8 mouse cellular contexts compared by ENCODE assay signal in genomic region chr3:107333381-107334201, GRCm38 (mm10). TPM values are rescaled to one million over a fixed set of nuclear protein-coding genes. Genes with fewer than 3 reads are reported as not detected.
DNase-seq lines count a peak whose midpoint lies in the region; ATAC-seq and TF ChIP-seq lines count a peak whose summit lies in the region.

Gene Rbm15, minus strand, starts transcription at chr3:107333673.

- peak within 1 kb of the TSS; percentile 76 for H3K4me3 ChIP-seq in forebrain, embryonic 10.5 days
- peak within 1 kb of the TSS; percentile 86 for H3K4me3 ChIP-seq in heart, embryonic 15.5 days
- peak within 1 kb of the TSS; percentile 93 to 97 for H3K4me3 ChIP-seq in liver, embryonic 14.5 days (ENCODE audit: insufficient read depth in 1 of 2, low read depth in 2 of 2, low read length in 2 of 2)
- H3K4me3 ChIP-seq in neural tube, embryonic 11.5 days (ENCODE audit: low read depth, low read length) = peak within 1 kb of the TSS; percentile 96
- H3K4me3 ChIP-seq in stomach, postnatal 0 days (ENCODE audit: low read depth, low read length) = peak within 1 kb of the TSS; percentile 97

- peaks cover 44% of the 10 kb centered on the region for H3K4me1 ChIP-seq in forebrain, embryonic 10.5 days
- H3K4me1 ChIP-seq in heart, embryonic 15.5 days (replicated peaks) = peaks cover 21% of the 10 kb centered on the region
- H3K4me1 ChIP-seq in liver, embryonic 14.5 days (replicated peaks; ENCODE audit: control insufficient read depth in 2 of 2, insufficient read depth in 2 of 2, low read length in 1 of 2) = peaks cover 18 to 19% of the 10 kb centered on the region in 2 experiments
- peaks cover 22% of the 10 kb centered on the region for H3K4me1 ChIP-seq in neural tube, embryonic 11.5 days (ENCODE audit: control insufficient read depth, insufficient read depth, low read length)
- H3K4me1 ChIP-seq in stomach, postnatal 0 days (replicated peaks; ENCODE audit: control insufficient read depth, insufficient read depth) = peaks cover 8% of the 10 kb centered on the region

- H3K27me3 ChIP-seq in forebrain, embryonic 10.5 days (ENCODE audit: poor library complexity, severe bottlenecking) = no peaks in the 10 kb centered on the region
- no peaks in the 10 kb centered on the region for H3K27me3 ChIP-seq in heart, embryonic 15.5 days
- no peaks in the 10 kb centered on the region for H3K27me3 ChIP-seq in liver, embryonic 14.5 days (ENCODE audit: control insufficient read depth, insufficient read depth, low read length)
- no peaks in the 10 kb centered on the region for H3K27me3 ChIP-seq in neural tube, embryonic 11.5 days (ENCODE audit: control insufficient read depth, insufficient read depth, low read length)
- no peaks in the 10 kb centered on the region for H3K27me3 ChIP-seq in stomach, postnatal 0 days (ENCODE audit: control insufficient read depth, insufficient read depth, low read length)

- peak within 1 kb of the TSS; percentile 92 for H3K9ac ChIP-seq in heart, embryonic 15.5 days
- peak within 1 kb of the TSS; percentile 93 for H3K9ac ChIP-seq in liver, embryonic 14.5 days (replicated peaks)
- H3K9ac ChIP-seq in neural tube, embryonic 11.5 days (ENCODE audit: low read length) = peak within 1 kb of the TSS; percentile 94
- H3K9ac ChIP-seq in stomach, postnatal 0 days (ENCODE audit: low read length) = peak within 1 kb of the TSS; percentile 90

- no peaks in the 10 kb centered on the region for H3K9me3 ChIP-seq in forebrain, embryonic 10.5 days
- H3K9me3 ChIP-seq in heart, embryonic 15.5 days (replicated peaks) = no peaks in the 10 kb centered on the region
- no peaks in the 10 kb centered on the region for H3K9me3 ChIP-seq in liver, embryonic 14.5 days (ENCODE audit: control insufficient read depth, low read length)
- no peaks in the 10 kb centered on the region for H3K9me3 ChIP-seq in neural tube, embryonic 11.5 days (ENCODE audit: control insufficient read depth, low read length)
- H3K9me3 ChIP-seq in stomach, postnatal 0 days (ENCODE audit: control insufficient read depth, low read length) = no peaks in the 10 kb centered on the region

- peaks cover 35% of the 10 kb centered on the region for H3K36me3 ChIP-seq in forebrain, embryonic 10.5 days (replicated peaks)
- peaks cover 14% of the 10 kb centered on the region for H3K36me3 ChIP-seq in heart, embryonic 15.5 days
- H3K36me3 ChIP-seq in liver, embryonic 14.5 days (replicated peaks; ENCODE audit: control insufficient read depth, insufficient read depth, low read depth) = peaks cover 24% of the 10 kb centered on the region
- H3K36me3 ChIP-seq in neural tube, embryonic 11.5 days (ENCODE audit: control insufficient read depth, insufficient read depth, low read length) = peaks cover 6% of the 10 kb centered on the region; the same call in 1 of the 2 replicates
- 0 out of 2 replicates have a peak, but pooled peaks cover 3% of the 10 kb centered on the region for H3K36me3 ChIP-seq in stomach, postnatal 0 days (ENCODE audit: control insufficient read depth, insufficient read depth, low read length)

- H3K27ac ChIP-seq in forebrain, embryonic 10.5 days = peak within 1 kb of the TSS; percentile 96
- H3K27ac ChIP-seq in heart, embryonic 15.5 days = peak within 1 kb of the TSS; percentile 97
- H3K27ac ChIP-seq in liver, embryonic 14.5 days = peak within 1 kb of the TSS; percentile 94
- peak within 1 kb of the TSS; percentile 89 for H3K27ac ChIP-seq in neural tube, embryonic 11.5 days (ENCODE audit: low read depth, low read length)
- peak within 1 kb of the TSS; percentile 97 for H3K27ac ChIP-seq in stomach, postnatal 0 days (replicated peaks)

- DNase-seq in CD8-positive naive resting alpha-beta T cell, adult 2 months (ENCODE audit: low read depth in 2 of 2, low spot score in 2 of 2) = peak; percentile 93 to 94
- peak; percentile 99 for DNase-seq in c-Kit-positive CD71-negative TER-119-negative erythroid progenitor cells, embryonic 14.5 days (ENCODE audit: low read depth)
- peak; percentile 95 for DNase-seq in forebrain, embryonic 10.5 days (ENCODE audit: extremely low spot score, low spot score)
- DNase-seq in kidney, postnatal 25 days = peak; percentile 98 to 99
- peak; percentile 99 for DNase-seq in liver, embryonic 14.5 days (ENCODE audit: low read depth in 3 of 3, low spot score in 3 of 3)
- peak; percentile 95 for DNase-seq in neural tube, embryonic 11.5 days (ENCODE audit: low spot score)
- DNase-seq in stomach, postnatal 0 days (ENCODE audit: low spot score) = peak; percentile 94

- under 1% methylated on average over 62 of the region's 62 CpGs for WGBS in forebrain, embryonic 10.5 days
- WGBS in heart, embryonic 15.5 days = under 1% methylated on average over 62 of the region's 62 CpGs
- WGBS in liver, embryonic 14.5 days (ENCODE audit: insufficient replicate concordance) = under 1% methylated on average over 62 of the region's 62 CpGs
- under 1% methylated on average over 62 of the region's 62 CpGs for WGBS in neural tube, embryonic 11.5 days
- under 1% methylated on average over 62 of the region's 62 CpGs for WGBS in stomach, postnatal 0 days

- TF ChIP-seq EP300 in liver, embryonic 14.5 days (IDR thresholded peaks at IDR 0.05; ENCODE audit: low read depth) = peak; percentile 69
- TF ChIP-seq EP300 in stomach, postnatal 0 days (optimal IDR thresholded peaks at IDR 0.05) = peak; percentile 98

- TF ChIP-seq CTCF in liver, embryonic 14.5 days (IDR thresholded peaks at IDR 0.05; ENCODE audit: low read depth) = 0 out of 2 replicates have a peak, but pooled peaks have one; percentile 32
- peak; percentile 44 for TF ChIP-seq CTCF in stomach, postnatal 0 days (IDR thresholded peaks at IDR 0.05; ENCODE audit: low read depth)

- ATAC-seq in heart, embryonic 15.5 days (replicated peaks; ENCODE audit: insufficient number of reproducible peaks, insufficient read depth, low FRiP score, low read depth) = peak; percentile 89
- ATAC-seq in liver, embryonic 14.5 days (ENCODE audit: insufficient read depth) = peak; percentile 87
- ATAC-seq in neural tube, embryonic 11.5 days (ENCODE audit: insufficient read depth, low FRiP score, low TSS enrichment) = peak; percentile 94
- ATAC-seq in stomach, postnatal 0 days (ENCODE audit: low FRiP score, low TSS enrichment) = peak; percentile 93

- peak within 1 kb of the TSS; percentile 84 for H3K4me2 ChIP-seq in heart, embryonic 15.5 days
- H3K4me2 ChIP-seq in liver, embryonic 14.5 days (ENCODE audit: low read depth) = peak within 1 kb of the TSS; percentile 85
- H3K4me2 ChIP-seq in neural tube, embryonic 11.5 days (ENCODE audit: low read depth) = peak within 1 kb of the TSS; percentile 92
- peak within 1 kb of the TSS; percentile 91 for H3K4me2 ChIP-seq in stomach, postnatal 0 days (replicated peaks; ENCODE audit: low read depth)

RNA-seq across cellular contexts. Expression of gene Rbm15, which starts in this region (rescaled TPM):
- 18.2 and 19.9 TPM in 2 replicates for polyA plus RNA-seq in forebrain, embryonic 10.5 days (2016; fragmentation: Nextera tagmentation; extraction: Ambion mirVana)
- 10.6 and 10.9 TPM in 2 replicates for polyA plus RNA-seq in heart, embryonic 15.5 days (2015; fragmentation: Nextera tagmentation; extraction: Ambion mirVana)
- 3.4 and 4.8 TPM in 2 replicates for polyA plus RNA-seq in liver, embryonic 14.5 days (2012; rRNA removed)
- 8.7 and 9.0 TPM in 2 replicates for polyA plus RNA-seq in liver, embryonic 14.5 days (2014; fragmentation: Nextera tagmentation; extraction: Ambion mirVana)
- polyA plus RNA-seq in neural tube, embryonic 11.5 days (2014; fragmentation: Nextera tagmentation; extraction: Ambion mirVana) = 17.2 and 18.3 TPM in 2 replicates
- 6.0 and 6.6 TPM in 2 replicates for polyA plus RNA-seq in stomach, postnatal 0 days (2015; fragmentation: Nextera tagmentation; extraction: Ambion mirVana)

Comparison
In these comparisons a context has a peak if more than half of its experiments do, and no peak if none do; other contexts are left out.
1. Peak in every context shown above with its lines: DNase-seq, ATAC-seq, H3K4me3 ChIP-seq and H3K27ac ChIP-seq.